Mouse (Mus musculus) gastrocnemius, postnatal 36 days (tissue): ENCODE measurements around the gene Rbl1. TPM values are rescaled to one million over a fixed set of nuclear protein-coding genes. Genes with fewer than 3 reads are reported as not detected.
A peak's percentile ranks its signal among the peaks of the same experiment; 100 is the strongest.
"Not testable (repeated sequence)": the region's sequence is repeated elsewhere in the genome, so short reads cannot be mapped to it uniquely, and the experiment has no call there.

Source experiments
- DNase-seq, 2 experiments: peaks; one replicate each; pipeline ENCODE4 v3.0.0; 2022
- intact Hi-C: fragments of 180-260 bp; cut with DNase I; formaldehyde crosslinking; loops from one replicate; pipeline ENCODE4 v1.15.1; 2025
- long read RNA-seq, 2 experiments: library from polyadenylated mRNA; stranded (forward); transcript quantifications; one replicate each; pipeline ENCODE4 v2.0.0; 2021
- total RNA-seq, 2 experiments: library from RNA; stranded (reverse); gene quantifications; 2 replicates each; pipeline ENCODE4 v1.2.3; 2021

Gene Rbl1
- 1 to 10 TPM; 1.6 to 2.2 TPM for total RNA-seq
- long read RNA-seq, experiment 1, partial matches to known transcripts: 0 of 1 reads
- long read RNA-seq, experiment 1, other reads (novel, unspliced or antisense): 1 of 1 reads
- long read RNA-seq, experiment 2: 0 reads

GRCm38 (mm10) chr2:157204366-157205218, at the start of gene Rbl1:
Rbl1 (minus strand) TSS chr2:157204534.
- intact Hi-C loops: loop anchor here (5.0 kb wide), 2 partner anchors 58 to 72 kb away; no protein-coding TSS in a partner anchor
- peak; percentile 82 to 92 for DNase-seq

- intact Hi-C loops: no loop called here
- DNase-seq: no peak
These were observed 43.8 kb upstream of the Rbl1 start for GRCm38 (mm10) chr2:157248111-157248510.

GRCm38 (mm10) chr2:157245603-157246002, 41.3 kb upstream of the Rbl1 start:
- DNase-seq: no peak
- intact Hi-C loops: no loop called here

GRCm38 (mm10) chr2:157245001-157245400, 40.7 kb upstream of the Rbl1 start:
- intact Hi-C loops: no loop called here
- DNase-seq: no peak

GRCm38 (mm10) chr2:157235946-157236345, 31.6 kb upstream of the Rbl1 start:
- intact Hi-C loops: no loop called here
- DNase-seq: no peak

GRCm38 (mm10) chr2:157221916-157222315, 17.6 kb upstream of the Rbl1 start:
- intact Hi-C loops: not testable (repeated sequence)

GRCm38 (mm10) chr2:157220108-157220507, 15.8 kb upstream of the Rbl1 start:
- DNase-seq: no peak
- intact Hi-C loops: no loop called here

More at GRCm38 (mm10) chr2:157221916-157222315, 17.6 kb upstream of the Rbl1 start:
- DNase-seq: not testable (repeated sequence)

GRCm38 (mm10) chr2:157211731-157212130, 7.4 kb upstream of the Rbl1 start:
- DNase-seq: no peak
- intact Hi-C loops: no loop called here

GRCm38 (mm10) chr2:157203459-157204365, 622 bp downstream of the Rbl1 start:
- intact Hi-C loops: loop anchor here (5.0 kb wide), 1 partner anchor 71 kb away; no protein-coding TSS in a partner anchor
- peak in 1 of 2 experiments; percentile 24 for DNase-seq

GRCm38 (mm10) chr2:157203026-157203425, 1.3 kb downstream of the Rbl1 start:
- no peak for DNase-seq
- intact Hi-C loops: loop anchor here (5.0 kb wide), 1 partner anchor 71 kb away; no protein-coding TSS in a partner anchor

GRCm38 (mm10) chr2:157202361-157202760, 2.0 kb downstream of the Rbl1 start:
- no peak for DNase-seq
- intact Hi-C loops: loop anchor here (5.0 kb wide), 1 partner anchor 70 kb away; no protein-coding TSS in a partner anchor

- intact Hi-C loops: loop anchor here (5.0 kb wide), 1 partner anchor 69 kb away; no protein-coding TSS in a partner anchor
- peak in 1 of 2 experiments; percentile 5 for DNase-seq
These were observed 3.1 kb downstream of the Rbl1 start for GRCm38 (mm10) chr2:157201081-157201830.

- intact Hi-C loops: not testable (repeated sequence)
These were observed 5.9 kb downstream of the Rbl1 start for GRCm38 (mm10) chr2:157198405-157198804.

GRCm38 (mm10) chr2:157190651-157191050, 13.7 kb downstream of the Rbl1 start:
- no peak for DNase-seq
- intact Hi-C loops: no loop called here

More at GRCm38 (mm10) chr2:157198405-157198804, 5.9 kb downstream of the Rbl1 start:
- not testable (repeated sequence) for DNase-seq

GRCm38 (mm10) chr2:157187223-157187622, 17.1 kb downstream of the Rbl1 start:
- DNase-seq: no peak
- intact Hi-C loops: no loop called here

- no peak for DNase-seq
- intact Hi-C loops: no loop called here
These were observed 17.8 kb downstream of the Rbl1 start for GRCm38 (mm10) chr2:157186504-157186903.

- DNase-seq: no peak
- intact Hi-C loops: no loop called here
These were observed 19.2 kb downstream of the Rbl1 start for GRCm38 (mm10) chr2:157185022-157185660.

GRCm38 (mm10) chr2:157178167-157178566, 26.2 kb downstream of the Rbl1 start:
- intact Hi-C loops: no loop called here
- DNase-seq: no peak

- no peak for DNase-seq
- intact Hi-C loops: no loop called here
These were observed 28.1 kb downstream of the Rbl1 start for GRCm38 (mm10) chr2:157176248-157176647.
